Mouse (Mus musculus) ES-E14 (cell line): Measurements from ENCODE around the gene Shq1.

Experiments
- HCFC1 ChIP-seq: IDR thresholded peaks from 2 replicates; pipeline ENCODE4 v1.6.1; 2012; ENCODE audit warnings: low read length, inconsistent platforms, borderline replicate concordance; ENCODE audit not compliant: insufficient read depth
- MAFK ChIP-seq: IDR thresholded peaks from 2 replicates; pipeline ENCODE4 v1.6.1; 2014; ENCODE audit warnings: mild to moderate bottlenecking, low read depth, low read length, inconsistent platforms; ENCODE audit not compliant: insufficient read depth
- ZNF384 ChIP-seq: IDR thresholded peaks from 2 replicates; pipeline ENCODE4 v1.6.1; 2012; ENCODE audit warnings: low read depth, low read length, inconsistent platforms

- TF ChIP-seq ZNF384 (no peak), HCFC1 (no peak), MAFK (no peak)
Measured at GRCm38 (mm10) chr6:100592991-100593390, 78.0 kb downstream of the Shq1 start.
